Mouse (Mus musculus): ENCODE data around the gene Zfp207. TPM values are rescaled to one million over a fixed set of nuclear protein-coding genes. Genes with fewer than 3 reads are reported as not detected.

The Zfp207 gene
- total and polyA plus RNA-seq, 3 experiments = 143 to 347 (median 186) TPM

- Histone ChIP-seq H3K4me1 (ENCODE audit: control insufficient read depth in 1 of 2, insufficient read depth in 2 of 2, low read length in 2 of 2) (peaks cover 0 to 4% of the 10 kb centered on the region in 2 experiments; a peak in 3 of 4 replicates), H3K9ac (ENCODE audit: control insufficient read depth, low read depth, low read length, poor library complexity, severe bottlenecking) (no peak overlapping the region), H3K9me3 (replicated peaks; ENCODE audit: insufficient read depth, low read length) (no peaks in the 10 kb centered on the region), H3K27ac (ENCODE audit: control insufficient read depth, low read depth, low read length) (no peak overlapping the region), H3K4me3 (ENCODE audit: control insufficient read depth in 1 of 2, insufficient read depth in 1 of 2, low read depth in 2 of 2, low read length in 2 of 2) (no peak overlapping the region), H3K36me3 (ENCODE audit: control insufficient read depth in 1 of 2, insufficient read depth in 2 of 2, low read length in 2 of 2) (peaks cover 17 to 76% of the 10 kb centered on the region in 2 experiments), H3K27me3 (ENCODE audit: control insufficient read depth in 1 of 2, insufficient read depth in 2 of 2, low read length in 2 of 2) (no peaks in the 10 kb centered on the region), H3K79me2 (ENCODE audit: control insufficient read depth, insufficient read depth, low read length, poor library complexity) (peaks cover 6% of the 10 kb centered on the region; the same call in 1 of the 2 replicates)
- DNase-seq (ENCODE audit: low read depth, low spot score) = no peak
- TF ChIP-seq MXI1 (IDR thresholded peaks at IDR 0.05; ENCODE audit: low read depth, low read length) (no peak), MAFK (IDR thresholded peaks at IDR 0.05; ENCODE audit: borderline replicate concordance, low read depth, low read length) (no peak), POLR2A (IDR thresholded peaks at IDR 0.05; ENCODE audit: control insufficient read depth in 1 of 2, insufficient read depth in 1 of 2, low read depth in 1 of 2, low read length in 2 of 2, poor library complexity in 1 of 2) (no peak), JUND (IDR thresholded peaks at IDR 0.05; ENCODE audit: low read depth, low read length) (no peak), MAX (IDR thresholded peaks at IDR 0.05; ENCODE audit: low read length) (no peak), USF1 (IDR thresholded peaks at IDR 0.05; ENCODE audit: low read depth, low read length) (no peak), UBTF (IDR thresholded peaks at IDR 0.05; ENCODE audit: borderline replicate concordance, insufficient read depth, low read depth, low read length) (no peak), E2F4 (IDR thresholded peaks at IDR 0.05; ENCODE audit: borderline replicate concordance, low read depth, low read length) (no peak), TCF12 (IDR thresholded peaks at IDR 0.05; ENCODE audit: low read depth, low read length) (no peak), SIN3A (IDR thresholded peaks at IDR 0.05; ENCODE audit: low read length) (no peak), MYC (IDR thresholded peaks at IDR 0.05; ENCODE audit: low read depth, low read length) (no peak), GATA1 (IDR thresholded peaks at IDR 0.05; ENCODE audit: low read depth, low read length) (no peak), MEF2A (IDR thresholded peaks at IDR 0.05; ENCODE audit: extremely low read depth, insufficient replicate concordance, low read depth, low read length, poor library complexity, severe bottlenecking) (no peak), SMC3 (IDR thresholded peaks at IDR 0.05; ENCODE audit: low read depth, low read length) (no peak), ZMIZ1 (IDR thresholded peaks at IDR 0.05; ENCODE audit: low read depth, low read length) (no peak)
These were observed 63.8 kb downstream of the Zfp207 start for GRCm38 (mm10) chr11:80446916-80447315.

GRCm38 (mm10) chr11:80449859-80450258 is 66.8 kb downstream of the Zfp207 start:
- Histone ChIP-seq H3K9me3 (replicated peaks; ENCODE audit: insufficient read depth, low read length) (no peaks in the 10 kb centered on the region), H3K36me3 (ENCODE audit: control insufficient read depth in 1 of 2, insufficient read depth in 2 of 2, low read length in 2 of 2) (peaks cover 37 to 66% of the 10 kb centered on the region in 2 experiments), H3K79me2 (ENCODE audit: control insufficient read depth, insufficient read depth, low read length, poor library complexity) (no peaks in the 10 kb centered on the region; the same call in 1 of the 2 replicates), H3K9ac (ENCODE audit: control insufficient read depth, low read depth, low read length, poor library complexity, severe bottlenecking) (no peak overlapping the region), H3K4me3 (ENCODE audit: control insufficient read depth in 1 of 2, insufficient read depth in 1 of 2, low read depth in 2 of 2, low read length in 2 of 2) (no peak overlapping the region), H3K27ac (ENCODE audit: control insufficient read depth, low read depth, low read length) (no peak overlapping the region), H3K4me1 (ENCODE audit: control insufficient read depth in 1 of 2, insufficient read depth in 2 of 2, low read length in 2 of 2) (peaks cover 4 to 16% of the 10 kb centered on the region in 2 experiments; a peak in 3 of 4 replicates), H3K27me3 (ENCODE audit: control insufficient read depth in 1 of 2, insufficient read depth in 2 of 2, low read length in 2 of 2) (no peaks in the 10 kb centered on the region)
- DNase-seq (ENCODE audit: low read depth, low spot score) = no peak
- TF ChIP-seq USF1 (IDR thresholded peaks at IDR 0.05; ENCODE audit: low read depth, low read length) = no peak
- peak in 1 of 3 experiments; percentile 19; a peak in 1 of 6 replicates for TF ChIP-seq CTCF (IDR thresholded peaks at IDR 0.05 in 2 of 3, conservative IDR thresholded peaks at IDR 0.05 in 1 of 3; ENCODE audit: control insufficient read depth in 1 of 3, insufficient read depth in 1 of 3, low read depth in 2 of 3, low read length in 3 of 3, poor library complexity in 1 of 3, severe bottlenecking in 1 of 3)
- no peak for TF ChIP-seq GABPA (IDR thresholded peaks at IDR 0.05; ENCODE audit: low read depth, low read length)
- TF ChIP-seq SIN3A (IDR thresholded peaks at IDR 0.05; ENCODE audit: low read length) = no peak

Data from MEL (cell line).